Mouse (Mus musculus) ovary, postnatal 10 days (tissue): Measurements from ENCODE around the gene Megf11.

Experiments used
- DNase-seq: peaks from one replicate; pipeline ENCODE4 v3.0.0; 2022; ENCODE audit warnings: low spot score

Gene Megf11

DNA sequence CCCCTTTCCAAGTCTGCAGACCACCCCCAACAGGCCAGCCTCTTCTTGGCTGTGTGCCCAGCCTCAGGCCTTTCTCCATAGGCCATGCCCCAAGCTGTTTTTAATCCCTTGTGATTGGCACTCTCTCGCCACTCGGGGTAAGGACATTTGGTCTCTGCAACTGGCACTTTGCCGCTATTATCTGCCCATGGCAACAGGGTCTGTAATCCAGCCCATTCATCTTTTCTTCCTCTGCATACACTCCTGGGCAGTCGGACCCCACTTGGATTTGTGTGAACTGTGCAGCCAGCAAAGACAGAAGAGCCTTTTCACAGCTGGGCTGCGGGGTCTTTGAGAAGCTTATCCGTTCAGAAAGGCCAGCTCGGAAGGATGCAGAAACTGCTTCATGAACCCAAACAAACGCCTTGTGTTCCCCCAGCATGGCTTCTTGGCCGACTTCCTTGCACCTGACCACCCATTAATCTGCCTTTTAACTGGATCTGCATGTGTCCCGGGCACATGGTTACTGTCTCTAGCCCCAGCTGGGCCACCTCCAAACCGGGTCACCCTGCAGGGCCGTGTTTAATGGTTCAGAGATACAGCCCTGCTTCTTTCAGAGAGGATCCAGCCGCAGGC is 220.4 kb downstream of the Megf11 start:
- DNase-seq: peak; percentile 13

- no peak for DNase-seq
Observed at GRCm38 (mm10) chr9:64607049-64607448, 221.6 kb downstream of the Megf11 start.

DNA sequence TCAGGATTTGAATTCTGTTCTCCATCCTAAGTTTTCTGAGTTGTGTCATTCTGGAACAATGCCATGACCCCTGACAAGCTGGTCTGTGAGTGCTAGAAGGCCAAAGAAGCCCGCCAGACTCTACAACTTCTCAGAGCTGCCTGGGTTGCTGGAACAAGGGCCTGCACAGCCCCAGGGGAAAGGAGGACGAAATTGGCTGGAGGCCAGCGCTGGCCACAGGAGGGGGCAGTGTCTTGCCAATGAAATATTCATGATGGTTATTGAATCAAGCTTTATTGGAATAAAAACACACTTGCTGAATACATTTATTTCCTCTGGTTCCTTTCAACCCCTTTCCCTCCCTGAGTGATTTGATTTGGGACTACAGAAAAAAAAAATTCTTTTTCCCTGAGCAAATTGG is 224.1 kb downstream of the Megf11 start:
- no peak for DNase-seq

DNA sequence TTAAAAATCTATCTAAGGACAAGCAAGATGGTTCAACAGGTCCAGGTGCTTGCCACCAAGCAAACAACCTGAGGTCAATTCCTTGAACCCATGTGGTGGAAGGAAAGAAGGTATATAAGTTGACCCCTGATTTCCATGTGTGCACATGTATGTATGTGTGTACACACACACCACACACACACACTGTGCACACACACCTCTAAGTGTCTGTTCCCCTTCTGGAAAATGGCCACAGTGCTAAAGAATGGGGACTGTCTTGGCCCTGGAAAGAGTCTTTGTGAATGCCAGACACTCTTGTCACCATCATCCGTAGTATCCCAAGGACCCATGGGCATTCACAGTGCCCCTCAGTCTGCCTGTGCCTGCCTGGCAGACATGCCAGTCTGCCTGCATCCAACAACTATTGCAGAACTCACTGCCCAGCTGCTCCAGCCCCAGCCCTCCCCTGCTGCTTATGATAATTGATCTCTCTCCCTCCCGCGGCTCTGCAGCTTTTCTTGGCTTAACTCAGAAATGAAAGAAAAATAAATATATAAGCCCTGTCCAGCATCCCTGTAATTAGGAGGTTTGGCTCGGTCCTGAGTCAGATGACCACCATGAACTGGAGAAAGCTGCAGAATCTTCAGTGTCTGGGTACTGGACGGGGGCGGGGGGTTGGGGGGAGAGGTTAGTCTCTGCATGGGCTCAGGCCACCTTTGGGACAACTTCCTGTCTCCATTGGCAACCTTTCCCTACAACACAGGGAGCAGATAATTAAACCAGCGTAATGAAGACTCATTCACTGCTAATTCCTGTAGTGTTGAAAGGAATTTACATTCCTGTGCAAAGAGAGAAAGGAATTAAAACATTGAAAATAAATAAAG is 226.9 kb downstream of the Megf11 start:
- DNase-seq: no peak

GRCm38 (mm10) chr9:64612984-64613649 is 227.7 kb downstream of the Megf11 start:
- DNase-seq: no peak

GRCm38 (mm10) chr9:64617413-64617812 is 232.0 kb downstream of the Megf11 start:
- no peak for DNase-seq

GRCm38 (mm10) chr9:64618433-64618832 is 233.0 kb downstream of the Megf11 start:
- no peak for DNase-seq

DNA sequence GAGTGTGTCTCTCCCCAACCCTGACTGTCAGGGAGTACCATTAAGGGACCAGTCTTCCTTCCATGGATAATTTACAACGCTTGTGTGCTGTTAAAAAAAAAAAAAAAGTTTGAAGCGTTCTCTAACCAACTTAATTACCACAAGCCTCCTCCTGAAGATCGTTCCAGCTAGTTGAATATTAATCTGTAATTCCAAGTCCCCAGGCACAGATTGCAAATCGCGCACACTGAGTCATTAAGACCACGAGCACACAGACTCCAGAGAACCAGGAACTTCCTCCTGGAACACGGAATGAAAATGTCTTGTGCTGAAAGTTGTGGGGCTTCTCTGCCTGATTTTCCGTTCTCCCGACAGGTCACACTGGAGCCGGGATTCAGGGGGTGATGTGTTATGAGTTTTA is 234.0 kb downstream of the Megf11 start:
- no peak for DNase-seq

GRCm38 (mm10) chr9:64620596-64620995 is 235.2 kb downstream of the Megf11 start:
- no peak for DNase-seq

GRCm38 (mm10) chr9:64621499-64622296 is 236.3 kb downstream of the Megf11 start:
- DNase-seq: no peak

DNA sequence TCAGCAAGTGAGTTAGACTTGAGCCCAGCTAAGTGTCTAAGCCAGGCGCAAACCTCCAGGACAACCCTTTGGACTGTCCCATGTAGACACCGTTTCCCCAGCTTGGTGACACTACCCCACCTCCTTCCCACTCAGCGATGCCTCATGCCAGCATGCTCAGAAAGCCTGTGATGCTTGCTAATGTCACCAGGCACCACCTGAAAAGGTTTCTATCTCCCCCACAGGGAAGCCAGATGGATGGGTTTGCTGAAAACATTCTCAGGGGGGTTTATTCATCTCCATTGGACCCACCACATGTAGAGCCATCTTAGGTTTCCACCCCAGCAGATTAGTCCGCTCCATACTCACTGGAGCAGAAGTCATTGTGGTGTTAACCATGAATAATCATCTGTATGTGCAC is 237.9 kb downstream of the Megf11 start:
- no peak for DNase-seq

DNA sequence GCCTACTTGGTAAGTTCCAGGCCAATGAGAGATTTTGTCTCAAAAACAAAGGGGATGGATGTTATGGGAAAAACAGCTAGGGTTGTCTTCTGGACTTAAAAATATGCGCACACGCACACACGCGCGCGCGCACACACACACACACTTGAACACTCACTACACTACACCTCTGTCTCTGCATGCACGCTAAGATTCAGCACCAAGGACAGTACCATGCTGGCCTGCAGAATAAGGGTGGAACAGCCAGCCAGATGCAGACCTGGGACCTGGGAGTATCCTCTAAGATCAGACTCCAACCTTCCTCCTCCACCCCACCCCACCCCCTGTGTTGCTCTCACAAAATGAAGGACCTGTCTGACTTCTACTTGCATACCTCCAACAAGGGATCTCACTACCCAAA is 239.1 kb downstream of the Megf11 start:
- DNase-seq: no peak

DNA sequence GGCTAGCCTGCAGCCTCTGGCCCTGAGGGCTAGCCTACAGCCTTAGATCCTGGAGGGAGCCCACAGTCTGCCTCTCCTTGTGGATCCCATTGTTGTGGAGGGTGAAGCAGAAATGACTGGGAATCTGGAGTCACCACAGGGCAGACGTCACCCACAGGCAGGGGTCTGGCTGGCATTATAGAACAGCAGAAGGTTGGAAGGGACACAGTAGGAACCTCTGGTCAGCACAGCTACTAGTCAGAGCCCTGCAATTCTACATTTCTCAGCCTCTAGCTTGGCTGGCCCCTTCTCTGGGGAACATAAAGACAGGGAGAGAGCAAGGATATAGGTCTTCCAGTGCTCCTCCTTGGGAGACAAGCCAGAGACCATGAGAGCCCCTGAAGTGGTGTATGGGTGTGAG is 244.4 kb downstream of the Megf11 start:
- no peak for DNase-seq

- no peak for DNase-seq
Observed at GRCm38 (mm10) chr9:64633169-64633568, 247.7 kb downstream of the Megf11 start.

DNA sequence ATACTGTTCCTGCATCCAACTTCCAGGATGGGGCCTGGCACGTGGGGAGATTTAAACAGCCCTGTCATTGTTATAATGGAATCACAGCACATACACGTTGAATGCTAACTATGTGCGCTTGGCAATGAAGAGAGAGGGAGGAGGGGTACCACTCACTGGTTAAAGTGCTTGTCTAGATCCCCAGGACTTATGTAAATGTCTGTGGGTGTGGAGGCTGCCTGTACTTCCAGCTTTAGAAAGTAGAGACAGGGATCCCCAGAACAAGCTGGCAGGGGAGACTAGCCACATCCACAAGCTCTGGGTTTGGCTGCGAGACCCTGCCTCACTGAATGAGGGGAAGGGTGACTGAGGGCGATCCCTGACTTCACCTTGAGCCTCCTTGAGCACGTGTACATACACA is 250.7 kb downstream of the Megf11 start:
- DNase-seq: no peak

- DNase-seq: no peak
Observed at GRCm38 (mm10) chr9:64636961-64637360, 251.5 kb downstream of the Megf11 start.

DNA sequence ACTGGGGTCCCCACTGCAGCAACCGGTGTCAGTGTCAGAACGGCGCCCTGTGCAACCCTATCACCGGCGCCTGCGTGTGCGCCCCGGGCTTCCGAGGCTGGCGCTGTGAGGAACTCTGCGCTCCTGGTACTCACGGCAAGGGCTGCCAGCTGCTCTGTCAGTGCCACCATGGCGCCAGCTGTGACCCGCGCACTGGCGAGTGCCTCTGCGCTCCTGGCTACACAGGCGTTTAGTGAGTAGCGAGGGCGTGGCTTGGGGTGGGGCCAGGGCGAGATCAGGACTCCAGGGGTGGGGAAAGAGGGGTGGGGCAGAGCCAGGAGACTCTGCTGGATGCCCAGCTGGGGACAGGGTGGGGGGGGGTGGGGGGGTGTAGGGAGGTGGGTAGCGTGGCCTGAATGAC is 252.8 kb downstream of the Megf11 start:
- DNase-seq: no peak

DNA sequence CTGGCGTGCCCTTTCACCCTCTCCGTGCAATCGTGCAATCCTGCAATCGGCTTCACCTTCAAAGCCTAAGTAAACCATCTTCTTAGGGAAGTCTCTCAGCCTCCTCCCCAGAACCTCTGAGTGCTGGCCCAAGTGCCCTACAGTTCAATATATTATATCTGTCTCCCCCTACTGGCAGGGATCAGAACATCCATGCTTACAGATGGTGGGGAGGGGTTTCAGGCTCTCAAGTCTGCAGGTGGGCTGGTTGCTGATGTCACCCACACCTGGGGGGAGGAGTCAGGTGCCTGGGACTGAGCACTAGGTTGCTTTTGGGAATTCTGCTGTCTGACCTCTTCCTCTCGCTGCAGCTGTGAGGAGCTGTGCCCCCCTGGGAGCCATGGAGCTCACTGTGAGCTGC is 254.2 kb downstream of the Megf11 start:
- DNase-seq: no peak

DNA sequence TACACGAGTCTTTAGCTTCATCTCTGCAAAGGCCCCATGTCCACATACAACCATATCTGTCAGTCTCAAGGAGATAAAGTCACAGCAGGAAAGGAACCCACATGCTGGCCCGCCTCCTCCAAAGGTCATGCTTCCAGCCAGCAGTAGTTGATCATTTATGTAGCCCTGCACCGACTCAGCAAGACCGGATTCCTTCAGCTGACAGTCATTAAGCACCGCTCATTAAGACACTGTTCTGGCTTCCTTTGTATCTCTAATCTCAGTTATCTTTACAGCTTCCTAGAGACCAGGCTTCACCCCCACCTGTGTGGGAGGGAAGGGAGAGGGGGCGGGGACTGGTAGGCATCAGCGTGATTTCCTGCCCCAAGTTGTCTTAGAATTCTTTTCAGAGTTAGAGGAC is 258.7 kb downstream of the Megf11 start:
- DNase-seq: no peak

DNA sequence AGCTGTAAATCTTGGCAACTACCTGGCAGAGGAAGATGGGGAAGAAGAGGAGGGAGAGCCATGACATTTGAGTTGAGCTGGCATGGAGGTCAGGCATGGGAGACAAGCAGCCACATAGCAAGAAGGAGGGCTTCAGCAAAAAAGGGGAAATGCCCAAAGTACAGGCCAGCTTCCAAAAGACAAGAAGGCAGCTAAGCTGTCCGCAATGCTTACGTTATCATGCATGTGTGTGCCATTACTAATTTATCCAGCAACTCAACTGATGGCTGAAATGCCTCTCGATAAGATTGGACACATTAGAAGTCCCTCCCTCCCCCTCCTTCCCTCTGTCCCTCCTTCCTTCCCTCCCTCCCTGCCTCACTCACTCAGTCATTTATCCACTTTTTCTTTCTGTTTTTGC is 260.0 kb downstream of the Megf11 start:
- no peak for DNase-seq

DNA sequence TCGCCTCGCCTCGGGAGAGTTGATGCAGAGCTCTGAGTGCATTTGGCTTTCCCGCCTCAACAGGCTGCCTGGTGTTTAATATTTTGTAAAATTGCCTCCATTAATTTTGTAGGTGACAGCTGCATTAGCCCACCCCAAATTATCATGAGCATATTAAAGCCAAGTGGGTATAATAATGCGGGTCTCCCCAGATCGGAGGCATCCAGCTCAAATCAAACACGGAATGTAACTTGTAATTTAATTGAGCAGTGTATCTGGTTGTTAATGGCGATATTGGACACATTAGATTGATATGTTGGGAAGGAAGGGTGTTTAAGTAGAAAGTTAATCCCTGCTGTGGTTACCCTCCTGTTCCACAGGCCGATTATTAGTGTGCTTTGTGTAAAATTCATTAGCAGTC is 264.0 kb downstream of the Megf11 start:
- no peak for DNase-seq

DNA sequence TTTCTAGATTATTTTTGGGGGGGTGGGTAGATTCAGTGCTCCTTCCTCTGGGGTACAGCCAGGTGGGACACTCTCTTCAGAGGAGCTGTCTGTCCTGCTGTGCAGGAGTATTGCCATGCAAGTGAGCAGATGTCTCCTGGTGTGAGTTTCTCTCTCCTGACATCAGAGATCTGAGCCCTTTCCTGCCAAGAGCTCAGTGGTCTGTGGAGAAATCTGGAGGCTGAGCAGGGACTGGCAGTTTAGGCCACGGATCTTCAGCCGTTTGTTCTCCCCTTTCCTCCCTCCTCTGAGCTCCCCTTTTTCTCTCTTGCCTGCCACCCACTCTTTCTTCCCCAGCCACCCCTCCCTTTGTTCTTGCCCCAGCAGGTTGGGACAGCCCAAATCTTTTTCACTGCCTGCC is 264.5 kb downstream of the Megf11 start:
- DNase-seq: no peak
